Mouse (Mus musculus): ENCODE results near the gene Inka2. TPM values are rescaled to one million over a fixed set of nuclear protein-coding genes. Genes with fewer than 3 reads are reported as not detected.

The Inka2 gene
- total RNA-seq, 1 experiment = 5.5 TPM

GRCm38 (mm10) chr3:105687324-105688060, 16.9 kb upstream of the Inka2 start, which contains the start of gene Ddx20:
TSS of gene Ddx20 (minus strand) at chr3:105687574.
- Histone ChIP-seq H3K4me1 (ENCODE audit: control insufficient read depth in 2 of 2, insufficient read depth in 2 of 2, low read length in 2 of 2, poor library complexity in 1 of 2) (no peaks in the 10 kb centered on the region), H3K9me3 (ENCODE audit: control insufficient read depth, insufficient read depth, low read depth, low read length) (no peaks in the 10 kb centered on the region), H3K36me3 (ENCODE audit: control insufficient read depth, insufficient read depth, low read length, poor library complexity, severe bottlenecking) (peaks cover 5% of the 10 kb centered on the region), H3K4me3 (ENCODE audit: insufficient read depth in 1 of 2, low read depth in 1 of 2, low read length in 2 of 2, poor library complexity in 1 of 2, severe bottlenecking in 1 of 2) (peak within 1 kb of the TSS; percentile 77 to 100), H3K9ac (ENCODE audit: insufficient read depth, low read depth, low read length, poor library complexity, severe bottlenecking) (peak within 1 kb of the TSS; percentile 100), H3K27ac (ENCODE audit: insufficient read depth, low read depth, low read length, poor library complexity, severe bottlenecking) (peak within 1 kb of the TSS; percentile 58)
- peak; percentile 94 for DNase-seq (ENCODE audit: low read depth, low spot score)
- peak; percentile 100 for TF ChIP-seq ZNF384 (IDR thresholded peaks at IDR 0.05; ENCODE audit: low read depth, low read length)
- peak; percentile 82 for TF ChIP-seq HCFC1 (IDR thresholded peaks at IDR 0.05; ENCODE audit: borderline replicate concordance, insufficient read depth, low read length)
- peak; percentile 99 for TF ChIP-seq CHD2 (IDR thresholded peaks at IDR 0.05; ENCODE audit: low read depth, low read length)
- TF ChIP-seq MAFK (IDR thresholded peaks at IDR 0.05; ENCODE audit: insufficient read depth, low read depth, low read length) = no peak
- peak; percentile 20; the same call in 1 of the 2 replicates for TF ChIP-seq ZC3H11A (IDR thresholded peaks at IDR 0.05; ENCODE audit: borderline replicate concordance, low read depth, low read length)
- in situ Hi-C loops (cut with MboI; ENCODE audit: low sequenced_read_pairs in 2 of 2, unreplicated experiment in 2 of 2) = no loop called here

GRCm38 (mm10) chr3:105688536-105688935, 15.9 kb upstream of the Inka2 start:
- no peak for DNase-seq (ENCODE audit: low read depth, low spot score)
- H3K27ac ChIP-seq (ENCODE audit: insufficient read depth, low read depth, low read length, poor library complexity, severe bottlenecking) = no peak overlapping the region
- no peak overlapping the region for H3K4me3 ChIP-seq (ENCODE audit: insufficient read depth in 1 of 2, low read depth in 1 of 2, low read length in 2 of 2, poor library complexity in 1 of 2, severe bottlenecking in 1 of 2)
- TF ChIP-seq MAFK (IDR thresholded peaks at IDR 0.05; ENCODE audit: insufficient read depth, low read depth, low read length) (no peak), ZC3H11A (IDR thresholded peaks at IDR 0.05; ENCODE audit: borderline replicate concordance, low read depth, low read length) (no peak), CHD2 (IDR thresholded peaks at IDR 0.05; ENCODE audit: low read depth, low read length) (no peak), HCFC1 (IDR thresholded peaks at IDR 0.05; ENCODE audit: borderline replicate concordance, insufficient read depth, low read length) (no peak), ZNF384 (IDR thresholded peaks at IDR 0.05; ENCODE audit: low read depth, low read length) (no peak)
- no peaks in the 10 kb centered on the region for H3K4me1 ChIP-seq (ENCODE audit: control insufficient read depth in 2 of 2, insufficient read depth in 2 of 2, low read length in 2 of 2, poor library complexity in 1 of 2)
- H3K9ac ChIP-seq (ENCODE audit: insufficient read depth, low read depth, low read length, poor library complexity, severe bottlenecking) = no peak overlapping the region
- H3K36me3 ChIP-seq (ENCODE audit: control insufficient read depth, insufficient read depth, low read length, poor library complexity, severe bottlenecking) = peaks cover 4% of the 10 kb centered on the region
- in situ Hi-C loops (cut with MboI; ENCODE audit: low sequenced_read_pairs in 2 of 2, unreplicated experiment in 2 of 2) = no loop called here
- no peaks in the 10 kb centered on the region for H3K9me3 ChIP-seq (ENCODE audit: control insufficient read depth, insufficient read depth, low read depth, low read length)

- in situ Hi-C loops (cut with MboI; ENCODE audit: low sequenced_read_pairs in 2 of 2, unreplicated experiment in 2 of 2) = no loop called here
- Histone ChIP-seq H3K27ac (ENCODE audit: insufficient read depth, low read depth, low read length, poor library complexity, severe bottlenecking) (no peak overlapping the region), H3K9me3 (ENCODE audit: control insufficient read depth, insufficient read depth, low read depth, low read length) (no peaks in the 10 kb centered on the region), H3K36me3 (ENCODE audit: control insufficient read depth, insufficient read depth, low read length, poor library complexity, severe bottlenecking) (no peaks in the 10 kb centered on the region), H3K4me1 (ENCODE audit: control insufficient read depth in 2 of 2, insufficient read depth in 2 of 2, low read length in 2 of 2, poor library complexity in 1 of 2) (no peaks in the 10 kb centered on the region), H3K4me3 (ENCODE audit: insufficient read depth in 1 of 2, low read depth in 1 of 2, low read length in 2 of 2, poor library complexity in 1 of 2, severe bottlenecking in 1 of 2) (no peak overlapping the region), H3K9ac (ENCODE audit: insufficient read depth, low read depth, low read length, poor library complexity, severe bottlenecking) (no peak overlapping the region)
- no peak for DNase-seq (ENCODE audit: low read depth, low spot score)
- no peak for TF ChIP-seq CHD2 (IDR thresholded peaks at IDR 0.05; ENCODE audit: low read depth, low read length)
- no peak for TF ChIP-seq ZNF384 (IDR thresholded peaks at IDR 0.05; ENCODE audit: low read depth, low read length)
- TF ChIP-seq ZC3H11A (IDR thresholded peaks at IDR 0.05; ENCODE audit: borderline replicate concordance, low read depth, low read length) = no peak
- no peak for TF ChIP-seq HCFC1 (IDR thresholded peaks at IDR 0.05; ENCODE audit: borderline replicate concordance, insufficient read depth, low read length)
- TF ChIP-seq MAFK (IDR thresholded peaks at IDR 0.05; ENCODE audit: insufficient read depth, low read depth, low read length) = no peak
Observed at GRCm38 (mm10) chr3:105693327-105694080, 10.9 kb upstream of the Inka2 start.

GRCm38 (mm10) chr3:105695476-105696386, 8.7 kb upstream of the Inka2 start:
- H3K9ac ChIP-seq (ENCODE audit: insufficient read depth, low read depth, low read length, poor library complexity, severe bottlenecking) = no peak overlapping the region
- in situ Hi-C loops (cut with MboI; ENCODE audit: low sequenced_read_pairs in 2 of 2, unreplicated experiment in 2 of 2) = no loop called here
- no peaks in the 10 kb centered on the region for H3K9me3 ChIP-seq (ENCODE audit: control insufficient read depth, insufficient read depth, low read depth, low read length)
- TF ChIP-seq HCFC1 (IDR thresholded peaks at IDR 0.05; ENCODE audit: borderline replicate concordance, insufficient read depth, low read length) = no peak
- H3K27ac ChIP-seq (ENCODE audit: insufficient read depth, low read depth, low read length, poor library complexity, severe bottlenecking) = no peak overlapping the region
- no peak for DNase-seq (ENCODE audit: low read depth, low spot score)
- H3K36me3 ChIP-seq (ENCODE audit: control insufficient read depth, insufficient read depth, low read length, poor library complexity, severe bottlenecking) = no peaks in the 10 kb centered on the region
- no peak overlapping the region for H3K4me3 ChIP-seq (ENCODE audit: insufficient read depth in 1 of 2, low read depth in 1 of 2, low read length in 2 of 2, poor library complexity in 1 of 2, severe bottlenecking in 1 of 2)
- H3K4me1 ChIP-seq (ENCODE audit: control insufficient read depth in 2 of 2, insufficient read depth in 2 of 2, low read length in 2 of 2, poor library complexity in 1 of 2) = no peaks in the 10 kb centered on the region

All from ES-E14 (cell line).